ENCODE assay signal across 23 mouse cellular contexts in genomic region chr3:145933845-145934244, GRCm38 (mm10). TPM values are rescaled to one million over a fixed set of nuclear protein-coding genes. Genes with fewer than 3 reads are reported as not detected.
DNase-seq lines count a peak whose midpoint lies in the region; ATAC-seq lines count a peak whose summit lies in the region.
"Had no signal": no experiment of that assay in that cellular context is flagged by ENCODE, and none has a peak within 500 bp of the region (broad histone marks: within the 10 kb centered on the region; RNA-seq: fewer than 3 reads in every experiment).

No protein-coding gene starts in this region.

- peak; percentile 14 for ATAC-seq in CD4-positive, CD25-positive, alpha-beta regulatory T cell, adult 4 months
- ATAC-seq in granulocyte monocyte progenitor cell, adult 5-6 weeks (replicated peaks; ENCODE audit: poor library complexity, severe bottlenecking), result peak; percentile 47
- ATAC-seq in megakaryocyte progenitor cell, adult 5-6 weeks (replicated peaks; ENCODE audit: poor library complexity), result peak; percentile 56
- ATAC-seq: forebrain, embryonic 16.5 days; intestine, postnatal 0 days; midbrain, embryonic 16.5 days; Patski had no signal

- DNase-seq in 416B (ENCODE audit: low read depth), result peak; percentile 76
- no peak for DNase-seq in kidney, postnatal 4 days
- no peak for DNase-seq in frontal cortex, postnatal 25 days (ENCODE audit: low spot score in 2 of 2)
- no peak for DNase-seq in left cerebral cortex, adult 18-20 months (ENCODE audit: low spot score in 2 of 2)
- DNase-seq in heart, adult 8-10 months (ENCODE audit: low spot score), result no peak
- DNase-seq: adrenal gland, postnatal 25 days; cerebellum, adult 18-20 months; cerebellum, postnatal 10 days; heart, postnatal 36 days; kidney, postnatal 36 days; lung, embryonic 14.5 days; retina, postnatal 1 day; right cerebral cortex, postnatal 14 days; thymus, adult 18-20 months; thymus, postnatal 4 days had no signal

RNA-seq across cellular contexts. Expression of gene 2410004B18Rik, which starts 4.0 kb away (rescaled TPM):
- 10 to 100 TPM; 18.9 to 21.5 TPM for polyA plus RNA-seq in CD4-positive, CD25-positive, alpha-beta regulatory T cell, adult 4 months (2017; shearing (Covaris generic))
- 9.7 and 16.0 TPM in 2 replicates for total RNA-seq in granulocyte monocyte progenitor cell, adult 5-6 weeks (2014; fragmentation: Nextera tagmentation)
- 15.9 and 18.6 TPM in 2 replicates for total RNA-seq in granulocyte monocyte progenitor cell, adult 5-6 weeks (2017)
- 25.3 and 42.3 TPM in 2 replicates for total RNA-seq in megakaryocyte progenitor cell, adult 5-6 weeks (2015)
- total RNA-seq in megakaryocyte progenitor cell, adult 5-6 weeks (2017), result 13.3 and 14.0 TPM in 2 replicates
- total RNA-seq in left cerebral cortex, adult 18-20 months (2021), result 10 to 100 TPM; 38.6 to 38.9 TPM
- total RNA-seq in heart, adult 8-10 months (2022), result 10 to 100 TPM; 13.2 to 21.6 (median 18.0) TPM

RNA-seq across cellular contexts. Expression of gene Bcl10, which starts 11.2 kb away (rescaled TPM):
- polyA plus RNA-seq in CD4-positive, CD25-positive, alpha-beta regulatory T cell, adult 4 months (2017; shearing (Covaris generic)), result 10 to 100 TPM; 43.5 to 50.2 TPM
- 23.8 and 47.4 TPM in 2 replicates for total RNA-seq in granulocyte monocyte progenitor cell, adult 5-6 weeks (2014; fragmentation: Nextera tagmentation)
- total RNA-seq in granulocyte monocyte progenitor cell, adult 5-6 weeks (2017), result 37.1 and 48.8 TPM in 2 replicates
- 41.2 and 43.6 TPM in 2 replicates for total RNA-seq in megakaryocyte progenitor cell, adult 5-6 weeks (2015)
- 33.8 and 39.0 TPM in 2 replicates for total RNA-seq in megakaryocyte progenitor cell, adult 5-6 weeks (2017)
- total RNA-seq in left cerebral cortex, adult 18-20 months (2021), result 10 to 100 TPM; 13.2 to 15.0 TPM
- 10 to 100 TPM; 14.9 to 17.6 (median 16.5) TPM for total RNA-seq in heart, adult 8-10 months (2022)

RNA-seq across cellular contexts. Expression of gene Syde2, which starts 53.8 kb away (rescaled TPM):
- polyA plus RNA-seq in CD4-positive, CD25-positive, alpha-beta regulatory T cell, adult 4 months (2017; shearing (Covaris generic)), result not detected
- 2.3 and 5.3 TPM in 2 replicates for total RNA-seq in granulocyte monocyte progenitor cell, adult 5-6 weeks (2014; fragmentation: Nextera tagmentation)
- total RNA-seq in granulocyte monocyte progenitor cell, adult 5-6 weeks (2017), result 2.7 and 3.6 TPM in 2 replicates
- total RNA-seq in megakaryocyte progenitor cell, adult 5-6 weeks (2015), result 3.7 and 4.9 TPM in 2 replicates
- total RNA-seq in megakaryocyte progenitor cell, adult 5-6 weeks (2017), result 3.2 and 5.0 TPM in 2 replicates
- total RNA-seq in left cerebral cortex, adult 18-20 months (2021), result 1 to 10 TPM; 2.6 TPM
- total RNA-seq in heart, adult 8-10 months (2022), result 10 to 100 TPM; 16.7 to 21.8 (median 19.0) TPM
- polyA plus RNA-seq: erythroblast, embryonic 14.5 days had no signal
